Mouse (Mus musculus): ENCODE measurements around the gene Wfdc1.

Gene Wfdc1

DNA sequence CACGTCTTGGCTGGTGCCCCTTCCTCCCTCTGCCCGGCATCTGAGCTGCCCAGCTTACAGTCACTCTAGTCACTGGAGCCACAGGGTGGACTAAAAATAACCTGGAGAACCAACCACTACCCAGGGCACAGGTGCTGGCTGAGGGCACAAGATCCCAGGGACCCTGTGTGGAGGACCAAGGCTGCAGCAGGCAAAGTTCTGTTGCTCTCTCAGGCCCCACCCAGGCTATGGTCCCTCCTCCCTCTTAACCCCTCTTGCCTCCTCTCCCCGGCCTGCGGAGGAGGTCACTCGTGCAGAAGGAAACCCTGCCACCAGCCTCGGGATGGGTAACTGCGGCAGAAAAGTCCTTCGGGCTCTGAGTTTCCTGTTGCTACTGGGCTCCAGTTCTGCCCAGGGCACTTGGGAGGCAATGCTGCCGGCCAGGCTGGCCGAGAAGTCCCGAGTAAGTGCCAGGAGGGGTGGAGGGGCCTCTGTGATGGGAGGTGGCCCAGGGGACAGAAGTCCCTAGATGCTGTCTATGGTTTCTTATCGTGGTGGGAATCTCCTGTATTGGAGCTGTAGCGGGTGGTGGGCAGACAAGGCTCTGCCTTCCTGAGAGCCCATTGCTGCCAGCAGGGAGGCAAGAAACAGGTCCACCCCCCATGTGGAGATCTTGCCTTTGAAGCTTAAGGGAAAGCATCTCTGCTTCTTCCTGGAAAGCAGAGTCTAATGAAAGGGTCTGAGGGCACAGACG is at the start of gene Wfdc1:
TSS of gene Wfdc1 (plus strand) at position 147 of the 733 bp plus-strand sequence.
- DNase-seq (ENCODE audit: low spot score in 2 of 2) = no peak

DNA sequence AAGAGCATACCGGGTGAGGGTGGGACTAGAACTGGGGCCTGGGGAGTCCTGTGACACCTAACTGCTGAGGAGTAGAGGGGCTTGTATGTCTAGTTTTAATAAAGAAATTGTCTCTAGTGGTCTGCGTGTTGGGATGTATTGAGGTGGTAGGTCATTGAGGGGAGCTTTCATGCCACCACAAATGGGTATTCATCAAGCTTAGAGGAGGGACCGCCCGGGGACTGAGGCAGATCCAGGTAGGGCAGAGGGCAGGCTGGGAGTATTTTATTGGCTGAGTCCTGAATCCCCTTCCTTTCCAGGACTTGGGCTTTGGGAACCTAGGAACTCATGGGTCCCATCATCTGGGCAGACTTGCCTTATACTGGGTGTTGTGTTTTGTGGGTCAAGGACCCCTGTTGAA is 49.4 kb upstream of the Wfdc1 start:
- DNase-seq (ENCODE audit: low spot score in 2 of 2) = no peak

DNA sequence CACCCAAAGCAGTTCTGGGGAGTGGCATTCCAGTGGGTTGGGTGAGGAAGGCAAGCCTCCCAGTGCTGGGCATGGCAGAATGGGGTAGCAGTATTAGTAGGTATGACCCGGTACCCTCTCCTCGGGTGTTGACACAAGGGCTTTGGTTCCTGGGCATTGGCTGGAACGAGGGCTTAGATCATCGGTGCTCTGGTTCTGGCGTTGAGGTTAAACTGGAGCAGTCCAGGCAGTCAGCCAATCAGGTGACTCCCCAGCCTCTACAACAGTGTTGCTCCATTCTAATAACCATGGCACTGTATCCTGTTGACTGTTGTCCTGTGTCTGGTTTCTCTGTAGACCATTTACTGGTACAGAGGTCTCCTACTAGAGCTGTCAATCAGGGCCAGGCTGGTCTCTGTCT is 48.6 kb upstream of the Wfdc1 start:
- no peak for DNase-seq (ENCODE audit: low spot score in 2 of 2)

DNA sequence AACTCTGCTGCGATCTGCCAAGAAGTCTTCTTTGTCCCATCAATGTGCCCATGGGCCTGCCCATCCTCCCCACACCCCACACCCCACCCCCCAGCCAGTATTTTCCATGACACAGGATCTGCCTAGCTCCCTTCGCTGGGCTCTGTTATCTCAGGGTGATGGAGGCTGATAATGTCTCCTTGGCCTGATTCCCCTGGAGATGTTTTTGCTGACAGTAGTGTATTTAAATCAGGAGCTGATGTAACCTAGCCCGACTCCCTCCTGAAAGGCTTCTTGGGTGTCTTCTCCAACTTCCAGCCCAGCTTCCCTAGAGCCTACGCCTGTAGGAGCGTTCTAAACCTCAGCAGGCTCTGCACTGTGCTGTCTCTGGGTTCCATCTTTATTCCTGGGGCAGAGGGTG is 47.3 kb upstream of the Wfdc1 start:
- no peak for DNase-seq (ENCODE audit: low spot score in 2 of 2)

DNA sequence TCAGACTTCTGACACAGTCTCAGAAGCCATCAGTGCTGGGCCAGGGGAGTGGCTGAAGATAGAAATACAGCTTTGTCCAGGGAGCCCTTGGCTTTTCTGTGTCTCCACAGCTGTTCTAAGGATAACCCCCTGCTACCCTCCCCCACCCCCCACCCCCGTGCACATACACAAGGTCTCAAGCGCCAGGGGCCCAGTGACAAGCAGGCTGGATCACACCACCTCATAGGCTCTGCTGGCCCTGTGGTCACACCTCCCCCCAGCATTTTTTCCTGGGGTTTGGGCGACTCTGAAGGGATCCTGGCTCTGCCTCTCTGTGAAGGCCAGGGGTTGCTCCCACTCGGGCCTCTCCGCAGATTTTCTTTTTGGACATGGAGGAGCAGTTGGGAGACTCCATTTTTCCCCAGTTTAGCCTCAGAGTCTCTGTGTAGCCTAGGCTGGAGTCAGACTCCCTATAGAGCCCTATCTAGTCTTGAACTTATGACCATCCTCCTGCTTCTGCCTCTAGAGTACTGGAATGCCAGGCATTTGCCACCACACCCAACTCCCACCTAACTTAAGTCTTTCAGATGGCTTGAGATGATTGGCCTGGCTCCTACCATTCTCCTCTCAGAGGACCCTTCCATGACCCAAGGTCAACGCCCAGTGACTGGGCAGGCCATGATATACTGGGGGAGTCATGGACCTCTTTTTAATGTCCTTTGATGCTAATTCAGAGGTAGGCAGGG is 45.9 kb upstream of the Wfdc1 start:
- no peak for DNase-seq (ENCODE audit: low spot score in 2 of 2)

DNA sequence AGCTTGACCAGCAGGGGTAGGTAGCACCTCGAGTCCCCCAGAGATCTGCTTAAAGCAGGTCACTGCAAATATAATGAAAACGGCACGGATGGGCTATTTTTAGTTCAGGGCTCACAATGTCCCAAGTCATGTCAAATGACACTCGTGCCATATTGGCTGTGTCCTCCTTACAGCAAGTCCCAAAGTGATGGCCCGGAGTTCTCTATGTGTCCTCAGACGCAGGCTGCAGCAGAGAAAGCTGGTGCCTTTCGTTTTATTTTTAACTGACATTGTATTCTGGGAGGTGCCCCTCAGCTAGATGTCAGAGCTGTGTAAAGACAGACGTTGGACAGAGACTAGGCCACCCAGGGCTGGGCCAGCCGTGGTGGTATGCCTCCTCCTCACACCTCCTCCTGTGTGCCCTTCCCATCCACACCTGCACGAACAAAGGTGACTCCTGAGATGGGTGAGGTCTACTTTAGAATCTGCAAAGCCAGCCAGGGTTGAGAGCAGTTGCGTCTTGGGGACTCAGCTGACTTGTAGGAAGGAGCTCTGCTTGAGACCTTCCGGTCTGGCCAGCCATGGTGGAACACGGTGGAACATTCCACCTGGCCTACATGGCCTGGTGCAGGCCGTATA is 45.2 kb upstream of the Wfdc1 start:
- DNase-seq (ENCODE audit: low spot score in 2 of 2) = no peak

DNA sequence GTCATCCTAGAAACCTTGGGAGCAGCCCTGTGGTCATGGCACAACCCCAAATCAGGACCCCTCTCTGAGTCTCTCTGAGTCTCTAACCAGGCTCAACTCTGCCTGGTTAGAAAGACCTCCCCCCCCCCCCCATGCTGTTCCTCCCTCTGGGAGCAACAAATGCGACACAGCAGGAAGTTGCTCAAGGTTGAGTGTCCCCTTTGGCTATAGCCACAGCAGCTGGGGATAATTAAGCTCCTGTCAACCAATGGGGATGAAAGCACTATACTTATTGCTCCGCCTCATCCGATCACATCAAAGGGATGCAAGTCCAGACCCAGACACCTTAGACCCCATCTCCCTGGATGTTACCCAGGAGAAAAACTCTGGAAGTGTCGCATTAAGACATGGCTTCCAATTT is 43.6 kb upstream of the Wfdc1 start:
- no peak for DNase-seq (ENCODE audit: low spot score in 2 of 2)

DNA sequence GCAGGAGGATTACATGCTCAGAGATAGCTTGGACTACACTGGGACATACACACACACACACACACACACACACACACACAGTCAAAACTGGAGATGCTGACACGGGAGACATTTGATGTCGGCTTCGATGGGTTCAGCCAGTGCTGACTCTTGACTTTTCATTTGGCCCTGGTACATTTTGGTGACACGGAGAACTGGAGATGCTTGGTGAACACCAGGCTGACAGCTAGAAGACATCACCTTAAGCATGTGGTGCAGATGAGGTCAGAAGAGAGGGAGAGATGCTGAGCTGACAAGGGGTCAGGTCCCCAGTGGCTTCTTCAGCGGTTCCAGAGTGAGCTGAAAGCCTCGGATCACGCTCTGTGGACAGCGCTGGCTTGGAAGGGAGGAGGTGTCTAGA is 43.1 kb upstream of the Wfdc1 start:
- DNase-seq (ENCODE audit: low spot score in 2 of 2) = no peak

DNA sequence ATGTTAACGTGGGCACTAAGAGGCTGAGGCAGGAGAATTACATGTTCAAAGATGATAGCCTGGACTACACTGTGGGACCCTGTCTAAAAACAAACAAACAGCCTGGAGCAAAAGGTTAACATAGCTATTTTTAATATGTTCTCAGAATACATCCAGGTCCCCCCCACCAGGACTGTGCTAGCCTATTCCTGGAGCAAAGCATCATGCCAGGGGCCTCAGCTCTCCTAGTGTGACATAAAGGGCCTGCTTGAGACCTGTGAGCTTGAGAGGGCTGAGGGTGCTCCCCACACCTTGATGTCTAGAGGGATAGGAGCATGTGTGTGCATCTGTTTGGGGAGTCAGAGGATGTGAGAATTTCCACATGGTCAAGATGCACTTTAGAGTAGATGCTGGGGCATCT is 42.4 kb upstream of the Wfdc1 start:
- no peak for DNase-seq (ENCODE audit: low spot score in 2 of 2)

DNA sequence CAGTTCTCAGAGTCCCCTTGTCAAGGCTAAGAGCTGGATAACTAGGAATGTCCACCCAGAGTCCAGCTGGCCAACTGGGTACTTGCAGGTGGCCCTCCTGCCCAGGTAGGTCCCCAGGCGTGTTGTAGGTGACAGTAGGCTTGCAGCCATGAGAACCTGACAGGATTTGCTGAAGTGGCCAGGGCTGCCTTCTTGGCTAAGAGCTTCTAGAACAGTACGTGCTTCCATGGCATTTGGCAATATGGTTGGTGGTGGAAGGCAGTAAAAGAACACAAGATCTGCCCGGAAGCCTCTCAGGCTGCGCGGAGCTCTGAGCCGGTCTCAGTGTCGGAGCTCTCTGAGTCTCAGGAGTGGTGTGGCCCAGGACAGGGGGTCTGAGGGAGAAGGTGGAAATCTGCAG is 41.2 kb upstream of the Wfdc1 start:
- DNase-seq (ENCODE audit: low spot score in 2 of 2) = no peak

DNA sequence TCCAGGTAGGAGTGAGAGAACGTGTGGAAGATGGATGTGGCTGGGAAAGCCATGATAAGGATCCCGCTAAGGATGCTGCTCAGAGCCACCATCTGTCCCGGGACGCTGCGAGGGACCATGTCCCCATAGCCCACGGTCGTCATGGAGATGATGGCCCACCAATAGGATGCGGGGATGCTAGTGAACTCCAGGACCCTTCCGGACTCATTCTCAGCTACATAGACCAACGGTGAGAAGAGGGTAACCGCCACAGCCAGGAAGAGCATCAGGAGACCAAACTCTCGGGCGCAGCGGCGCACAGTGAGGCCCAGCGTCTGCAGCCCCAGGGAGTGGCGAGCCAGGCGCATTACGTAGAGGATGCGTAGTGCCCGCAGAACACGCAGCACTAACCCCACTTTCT is 40.4 kb upstream of the Wfdc1 start:
- no peak for DNase-seq (ENCODE audit: low spot score in 2 of 2)

DNA sequence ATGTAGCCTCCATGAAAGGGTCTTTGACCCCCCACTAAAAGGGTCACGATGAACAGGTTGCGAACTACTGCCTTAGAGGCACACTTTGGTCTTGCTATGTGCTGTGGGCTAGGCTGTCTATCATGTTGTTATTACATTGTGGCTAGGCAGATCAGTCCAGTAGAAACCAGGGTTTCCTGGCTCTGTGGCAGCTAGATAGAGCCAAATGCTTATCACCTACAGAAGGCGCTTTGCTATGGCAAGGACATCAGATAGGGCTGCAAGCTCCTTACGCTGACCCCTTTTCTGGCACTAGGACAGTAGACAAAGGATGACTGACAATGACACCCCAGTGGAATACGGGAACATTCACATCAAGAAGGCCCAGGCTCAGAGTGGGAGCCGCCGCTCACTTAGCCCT is 39.0 kb upstream of the Wfdc1 start:
- no peak for DNase-seq (ENCODE audit: low spot score in 2 of 2)

DNA sequence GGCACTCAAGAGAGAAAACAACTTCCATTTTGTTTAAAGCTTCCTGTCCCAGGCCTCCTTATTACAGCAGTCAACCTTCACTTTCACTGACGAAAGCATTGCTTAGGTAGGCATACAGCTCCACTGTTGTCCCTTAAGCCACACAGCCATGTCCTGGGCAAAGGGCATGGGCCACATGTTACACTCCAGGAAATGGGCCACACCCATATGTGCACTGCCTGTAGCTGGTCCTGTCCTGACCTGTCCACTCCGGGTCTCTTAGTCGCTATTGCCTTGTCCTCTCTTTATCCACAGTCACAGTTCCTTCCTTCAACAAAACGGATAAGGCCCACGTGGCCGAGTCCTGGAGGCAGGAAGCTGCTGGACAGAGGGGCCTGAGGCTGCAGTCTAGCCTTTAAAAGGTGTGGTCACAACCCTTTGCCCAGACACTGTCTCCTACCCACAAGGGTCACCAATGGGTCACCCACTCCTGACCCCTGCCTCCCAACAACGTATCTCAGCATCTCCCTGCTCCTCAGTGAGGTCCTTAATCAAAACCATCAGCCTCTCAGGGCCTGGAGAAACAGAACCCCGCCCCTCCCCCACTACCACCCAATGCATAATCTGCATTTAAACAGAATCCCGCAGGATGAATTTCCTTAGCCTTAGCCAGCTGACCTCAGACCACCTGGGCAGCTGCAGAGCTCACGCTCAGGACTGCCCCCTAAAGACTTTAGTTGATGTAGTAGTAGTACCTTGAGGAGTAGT is 38.4 kb upstream of the Wfdc1 start:
- no peak for DNase-seq (ENCODE audit: low spot score in 2 of 2)

DNA sequence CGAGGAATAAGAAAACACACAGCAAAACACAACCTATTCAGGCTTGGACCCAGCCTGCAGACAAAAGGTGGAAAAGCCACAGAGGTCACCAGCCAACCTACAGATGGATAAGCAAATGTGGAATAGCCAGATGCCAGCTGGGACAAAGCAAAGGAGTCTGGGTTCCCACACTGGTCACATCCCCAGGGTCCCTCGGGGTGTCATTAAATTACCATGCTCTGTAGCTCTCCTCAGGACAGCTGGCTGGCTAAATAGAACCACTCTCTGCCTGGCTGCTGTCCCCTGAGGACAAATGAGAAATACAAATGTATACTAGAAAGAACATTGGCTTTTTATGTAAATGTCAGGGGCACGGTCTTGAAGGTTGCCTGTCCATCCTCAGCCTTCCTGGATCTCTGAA is 35.3 kb upstream of the Wfdc1 start:
- no peak for DNase-seq (ENCODE audit: low spot score in 2 of 2)

DNA sequence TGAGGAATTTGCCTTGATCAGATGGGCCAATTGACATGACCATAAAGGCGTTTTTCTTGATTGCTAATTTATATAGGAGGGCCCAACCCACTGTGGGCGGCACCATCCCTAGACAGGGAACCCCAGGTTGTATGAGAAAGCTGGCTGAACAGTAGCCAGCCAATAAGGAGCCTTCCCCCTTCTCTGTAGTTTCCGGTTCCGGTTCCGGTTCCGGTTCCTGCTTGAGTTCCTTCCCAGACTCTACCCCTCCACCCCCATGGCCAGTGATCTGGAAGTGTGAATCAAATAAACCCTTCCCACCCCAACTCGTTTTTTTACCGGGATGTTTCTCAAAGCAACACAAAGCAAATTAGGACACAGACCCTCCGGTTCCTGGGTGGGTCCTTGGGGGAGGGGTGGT is 33.9 kb upstream of the Wfdc1 start:
- DNase-seq (ENCODE audit: low spot score in 2 of 2) = no peak

DNA sequence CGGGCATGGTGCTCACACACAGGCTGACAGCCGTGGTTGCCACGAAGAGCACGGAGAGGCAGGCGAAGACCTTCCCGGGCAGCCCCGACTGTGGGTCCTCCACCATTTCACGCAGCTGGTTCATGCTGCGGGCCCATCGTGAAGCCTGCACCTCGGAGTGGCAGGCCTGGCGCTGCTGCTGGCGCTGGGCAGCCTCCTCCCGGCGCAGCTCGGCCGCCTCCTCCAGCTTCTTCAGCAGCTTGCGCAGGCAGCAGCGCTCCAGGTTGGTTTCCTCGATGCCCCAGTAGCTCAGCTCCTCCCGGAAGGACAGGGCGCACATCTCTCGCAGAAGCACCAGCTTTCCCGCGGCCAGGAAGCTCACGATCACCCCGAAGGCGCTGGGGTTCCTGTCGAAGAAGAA is 33.3 kb upstream of the Wfdc1 start:
- DNase-seq (ENCODE audit: low spot score in 2 of 2) = no peak

DNA sequence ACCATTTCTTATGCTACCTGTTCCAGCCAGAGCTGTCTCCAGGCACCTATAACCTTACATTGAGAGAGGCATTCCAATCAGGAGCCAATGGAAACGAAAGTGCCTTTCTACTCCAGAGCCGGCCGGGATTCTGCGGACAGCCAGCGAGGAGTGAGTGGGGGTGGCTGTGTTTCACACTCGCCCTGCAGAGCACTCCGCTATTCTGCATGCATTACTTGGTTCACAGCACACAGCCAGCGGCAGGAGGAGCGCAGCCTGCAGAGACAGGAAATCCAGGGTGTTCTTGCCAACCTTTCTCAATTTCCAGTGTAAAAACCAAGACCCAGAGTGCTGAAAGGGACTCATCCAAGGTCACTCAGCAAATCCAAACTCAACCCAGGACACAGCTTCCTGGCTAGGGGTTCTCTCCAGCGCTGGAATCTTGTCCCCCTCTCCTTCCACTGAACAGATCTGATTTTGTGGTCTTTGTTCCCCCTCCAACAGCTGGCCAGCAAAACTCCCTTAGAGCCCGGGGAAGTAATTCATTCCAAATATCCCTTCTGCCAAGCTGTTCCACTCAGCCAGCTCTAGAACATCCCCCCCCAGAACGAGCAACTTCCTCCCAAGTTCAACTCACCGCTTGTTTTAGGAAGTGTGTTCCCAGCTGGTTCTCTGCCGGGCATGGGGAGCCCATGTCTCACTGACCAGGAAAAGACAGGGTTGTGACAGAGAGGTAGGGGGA is 31.4 kb upstream of the Wfdc1 start:
- no peak for DNase-seq (ENCODE audit: low spot score in 2 of 2)

DNA sequence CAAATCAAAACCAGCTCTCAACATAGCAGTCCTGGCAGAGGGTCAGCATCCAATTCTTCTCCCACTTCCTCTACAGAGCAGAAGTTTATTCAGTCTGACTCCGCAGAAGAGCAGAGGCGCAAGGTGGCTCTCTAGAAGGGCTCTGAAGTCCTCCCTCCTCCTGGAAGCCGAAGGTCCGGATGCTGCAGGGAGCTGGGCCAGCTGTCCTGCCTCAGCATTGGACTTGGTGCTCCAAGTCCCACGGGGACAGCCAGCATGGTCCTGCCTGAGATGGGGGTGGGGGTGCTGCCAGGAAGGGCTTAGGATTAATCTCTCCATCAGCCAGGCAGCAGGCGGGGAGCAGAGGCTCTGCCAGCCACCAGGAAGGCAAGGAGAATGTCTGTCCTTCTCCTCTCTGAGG is 30.8 kb upstream of the Wfdc1 start, which contains the start of gene Kcng4:
TSS of gene Kcng4 (minus strand) at position 303 of the 400 bp plus-strand sequence.
- no peak for DNase-seq (ENCODE audit: low spot score in 2 of 2)

DNA sequence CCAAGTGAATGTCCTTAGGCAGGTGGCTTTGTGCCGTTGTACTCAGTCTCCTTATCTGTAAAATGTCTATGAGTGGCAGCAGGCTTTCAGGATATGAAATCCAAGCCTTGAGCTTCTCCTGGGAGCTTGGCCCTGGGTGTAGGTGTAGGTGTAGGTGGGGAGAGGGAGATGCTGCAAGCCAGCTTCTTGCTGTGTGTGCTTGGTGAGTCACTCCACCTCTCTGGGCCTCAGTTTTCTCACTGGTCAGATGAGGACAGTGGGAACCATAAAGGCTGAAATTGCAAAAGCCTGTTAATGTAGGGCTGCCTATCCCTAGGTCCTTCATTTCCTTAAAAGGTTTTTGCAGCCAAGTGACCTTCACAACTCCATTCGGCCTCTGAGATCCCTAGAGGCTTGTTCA is 30.2 kb upstream of the Wfdc1 start:
- DNase-seq (ENCODE audit: low spot score in 2 of 2) = no peak

DNA sequence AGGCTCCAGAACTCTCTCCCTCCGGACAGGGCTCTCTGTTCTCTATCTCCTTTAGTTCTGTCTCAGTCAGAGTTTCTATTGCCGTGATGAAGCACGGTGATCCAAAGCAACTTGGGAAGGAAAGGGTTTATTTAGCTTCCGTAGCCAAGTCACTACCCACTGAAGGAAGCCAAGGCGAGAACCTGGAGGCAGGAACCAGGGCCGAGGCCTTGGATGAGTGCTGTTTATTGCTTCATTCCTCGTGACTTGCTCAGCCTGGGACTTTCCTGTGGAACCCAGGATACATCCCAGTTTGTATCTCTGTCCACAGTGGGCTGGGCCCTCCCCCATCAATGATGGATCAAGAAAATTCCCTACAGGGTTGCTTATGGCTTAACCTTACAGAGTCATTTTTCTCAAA is 29.4 kb upstream of the Wfdc1 start:
- no peak for DNase-seq (ENCODE audit: low spot score in 2 of 2)

DNA sequence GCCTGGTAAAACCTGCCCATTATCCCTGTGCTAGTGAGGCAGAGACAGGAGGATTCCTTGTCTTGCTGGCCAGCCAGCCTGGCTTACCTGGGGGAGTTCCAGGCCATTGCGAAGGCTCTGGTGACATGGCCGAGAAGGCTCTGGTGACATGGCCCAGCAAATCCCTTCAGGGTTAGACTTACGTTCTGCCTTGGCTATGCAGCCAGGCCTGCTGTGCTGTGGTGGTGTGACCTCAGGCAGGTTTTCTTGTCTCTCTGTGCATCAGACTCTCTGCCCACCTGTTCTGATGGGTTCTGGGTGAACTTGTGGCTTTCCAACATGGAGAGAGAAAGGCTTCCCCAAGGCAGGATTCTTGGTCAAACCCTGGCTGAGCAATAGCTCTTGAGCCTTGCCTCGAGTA is 28.8 kb upstream of the Wfdc1 start:
- no peak for DNase-seq (ENCODE audit: low spot score in 2 of 2)

DNA sequence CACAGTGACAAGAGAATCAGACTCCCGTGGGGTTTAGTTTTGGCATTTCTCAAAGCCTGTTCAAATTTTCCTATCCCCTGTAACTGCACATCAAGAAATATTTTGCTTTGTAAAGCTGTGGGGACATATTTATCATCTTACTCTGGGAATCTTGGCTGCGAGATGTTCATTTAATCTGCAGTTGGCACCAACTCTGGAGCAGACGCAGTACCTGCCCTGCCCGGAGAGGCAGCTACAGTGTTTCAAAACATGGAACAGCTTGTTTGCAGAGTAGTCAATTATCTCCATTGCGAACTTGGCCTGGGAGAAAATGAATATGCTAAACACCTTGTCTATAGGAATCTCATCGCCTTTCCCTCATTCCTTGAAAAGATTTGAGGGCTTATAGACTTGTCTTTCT is 27.9 kb upstream of the Wfdc1 start:
- DNase-seq (ENCODE audit: low spot score in 2 of 2) = no peak

All from cerebellum, postnatal 4 days (tissue).